Mouse (Mus musculus) urinary bladder, postnatal 36 days (tissue): Measurements from ENCODE around the gene Tfdp2.

Experiments used
- DNase-seq, 2 experiments: peaks; one replicate each; pipeline ENCODE4 v3.0.0; 2022; ENCODE audit warnings: low spot score in 2 of 2, mixed read lengths in 1 of 2

Gene Tfdp2

DNA sequence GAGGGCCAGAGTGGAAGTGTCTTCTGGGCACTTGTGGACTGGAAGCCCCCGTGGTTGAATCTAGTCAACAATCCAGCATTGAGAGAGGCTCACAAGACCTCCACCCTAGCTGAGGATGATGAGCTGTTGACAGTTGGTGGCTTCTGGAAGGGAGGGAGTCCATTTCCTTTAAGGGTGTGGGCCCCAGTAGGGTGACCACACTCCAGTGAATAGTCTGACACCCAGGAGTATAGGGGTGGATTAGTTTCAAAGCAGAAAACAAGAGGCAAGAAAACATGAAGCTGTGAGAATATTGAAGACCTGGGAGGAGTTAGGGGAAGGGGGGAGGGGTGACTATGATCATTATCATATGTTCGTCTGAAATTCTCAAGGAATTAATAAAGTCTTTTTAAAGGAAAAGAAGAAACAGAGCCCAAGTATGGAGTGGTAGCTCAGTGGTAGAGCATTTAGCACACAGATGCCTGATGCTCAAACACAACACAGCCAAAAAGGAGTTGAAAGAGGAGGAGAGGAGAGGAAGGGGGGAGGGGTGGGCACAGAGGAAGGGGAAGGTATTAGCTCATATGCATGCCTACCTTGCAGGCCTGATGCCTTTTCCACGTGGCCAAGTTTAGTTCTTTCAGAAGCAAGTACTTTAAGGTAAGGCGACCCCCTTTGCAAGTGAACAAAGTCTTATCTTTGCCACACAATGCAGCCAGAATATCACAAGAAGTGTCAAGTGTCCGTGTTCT lies 173.7 kb downstream of the Tfdp2 start:
- no peak for DNase-seq

DNA sequence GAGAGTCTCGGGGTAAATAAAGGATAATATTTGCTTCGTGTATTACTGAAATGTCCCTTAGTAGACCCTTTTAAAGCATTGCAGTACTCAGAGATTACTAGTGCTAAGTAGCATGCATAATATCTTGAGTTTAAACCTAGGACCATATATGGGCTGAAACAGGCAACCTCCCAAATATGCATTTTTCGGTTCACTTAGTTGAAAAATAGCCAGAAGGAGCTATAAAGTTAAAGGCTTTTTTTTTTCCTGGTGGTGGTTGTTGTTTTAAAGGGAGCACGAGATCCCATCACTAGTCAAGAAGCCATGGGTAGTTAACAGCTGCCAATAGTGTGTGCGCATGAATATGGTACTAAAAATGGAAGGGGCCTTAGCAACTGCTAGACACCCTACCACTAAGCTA lies 175.0 kb downstream of the Tfdp2 start:
- DNase-seq, result no peak
